Mouse (Mus musculus): ENCODE results near the gene Gm21985.

- no peak for TF ChIP-seq CTCF (IDR thresholded peaks at IDR 0.05; ENCODE audit: borderline replicate concordance, extremely low read depth, insufficient read depth, insufficient read length)
- TF ChIP-seq POLR2A (IDR thresholded peaks at IDR 0.05; ENCODE audit: borderline replicate concordance, extremely low read depth, insufficient read depth, insufficient read length, poor library complexity, severe bottlenecking), result no peak
Observed at GRCm38 (mm10) chr2:112318227-112318626, 52.1 kb downstream of the Gm21985 start.

Measured in brain, embryonic 14.5 days (tissue).